Mouse (Mus musculus) mouse trophoblast stem cell (cell line): ENCODE results near the gene Hcn2.
"Not testable (repeated sequence)": the region's sequence is repeated elsewhere in the genome, so short reads cannot be mapped to it uniquely, and the experiment has no call there.

Experiments
- in situ Hi-C, 2 experiments: fragments of 300-500 bp; cut with MseI, MboI; formaldehyde crosslinking; loops; 2 replicates in 1 of 2; 3 replicates in 1 of 2; pipeline ENCODE4 v1.15.1; 2025

Hcn2 gene

DNA sequence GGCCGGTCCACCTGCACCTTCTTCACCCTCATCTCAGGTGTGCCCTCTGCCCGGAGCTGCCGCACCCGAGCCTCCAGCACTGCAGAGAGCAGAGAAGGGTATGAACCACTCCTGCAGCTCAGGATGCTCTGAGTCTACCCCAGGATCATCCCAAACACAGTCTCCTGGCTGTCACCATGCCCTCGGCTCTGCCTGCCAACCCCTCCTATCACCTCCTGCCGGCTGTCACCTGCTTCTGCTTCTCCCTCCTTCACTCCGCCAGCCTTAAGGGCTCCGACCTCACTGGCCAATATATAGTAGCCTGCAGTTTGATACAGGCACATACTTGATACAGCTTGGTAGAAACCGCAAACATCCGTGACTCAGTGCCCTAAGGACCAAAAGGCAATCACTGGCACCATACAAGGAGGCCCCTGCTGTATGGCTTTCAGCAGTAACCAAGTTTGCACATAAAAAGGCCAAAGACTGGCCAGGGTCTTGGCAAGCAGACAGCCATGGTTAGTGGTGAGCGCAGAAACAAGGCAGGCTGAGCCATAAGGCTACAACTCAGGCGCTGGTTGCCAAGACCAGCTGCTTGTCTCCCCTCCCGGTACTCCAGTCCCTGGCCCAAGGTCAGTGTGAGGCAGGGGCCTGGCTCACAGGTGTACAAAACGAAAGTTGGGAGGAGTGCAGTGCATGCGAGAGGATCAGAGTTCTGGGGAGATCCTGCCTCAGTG lies 27.4 kb downstream of the Hcn2 start:
- in situ Hi-C loops: no loop called here

DNA sequence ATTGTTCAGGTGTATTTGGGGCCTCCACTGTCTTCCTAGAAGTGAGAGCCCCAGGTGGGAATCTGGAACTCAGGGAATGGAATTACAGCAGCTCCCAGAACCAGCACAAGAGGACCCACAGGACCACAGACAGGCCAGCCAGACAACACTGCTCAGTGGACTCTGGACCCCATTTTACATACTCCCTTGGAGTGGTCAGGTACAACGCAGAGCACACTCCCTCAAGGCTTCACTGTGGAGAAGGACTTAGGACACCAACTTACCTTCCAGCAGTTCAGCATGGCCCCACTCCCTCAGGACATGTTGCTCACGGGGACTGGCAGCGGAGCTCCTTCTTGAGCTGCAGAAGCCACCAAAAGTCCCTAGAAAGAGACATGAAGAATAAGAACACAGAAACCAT lies 29.0 kb downstream of the Hcn2 start:
- in situ Hi-C loops: no loop called here

GRCm38 (mm10) chr10:79745898-79746773 lies 29.7 kb downstream of the Hcn2 start, which contains the start of gene Polrmt:
Polrmt (minus strand) TSS chr10:79746581.
- in situ Hi-C loops: no loop called here

- in situ Hi-C loops: no loop called here
Observed at GRCm38 (mm10) chr10:79746774-79747151, 30.3 kb downstream of the Hcn2 start.

- in situ Hi-C loops: no loop called here
Observed at GRCm38 (mm10) chr10:79748496-79748895, 32.1 kb downstream of the Hcn2 start.

GRCm38 (mm10) chr10:79754856-79755516 lies 38.6 kb downstream of the Hcn2 start, which contains the start of gene Fgf22:
Fgf22 (plus strand) TSS chr10:79755076.
- in situ Hi-C loops: no loop called here

DNA sequence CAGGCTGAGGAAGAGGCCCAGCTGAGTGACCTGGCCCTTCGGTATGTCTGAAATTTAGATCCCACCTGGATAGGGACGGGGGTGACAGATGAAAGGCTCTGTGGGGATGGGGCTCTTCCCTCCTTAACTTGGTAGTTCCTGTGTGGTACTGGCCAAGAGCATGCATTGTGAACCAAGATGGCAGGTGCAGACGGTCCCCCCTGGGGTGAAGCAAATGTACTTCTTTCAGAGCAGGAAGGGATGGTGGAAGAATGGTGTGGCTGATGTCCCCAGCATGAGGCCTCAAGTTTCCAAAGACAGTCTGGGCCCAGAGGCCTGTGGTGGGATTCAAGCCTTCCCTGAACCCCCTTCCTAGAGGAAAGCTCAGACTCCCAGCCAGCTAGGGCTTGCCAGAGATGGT lies 39.4 kb downstream of the Hcn2 start:
- in situ Hi-C loops: no loop called here

GRCm38 (mm10) chr10:79756660-79757059 lies 40.2 kb downstream of the Hcn2 start:
- in situ Hi-C loops: no loop called here

DNA sequence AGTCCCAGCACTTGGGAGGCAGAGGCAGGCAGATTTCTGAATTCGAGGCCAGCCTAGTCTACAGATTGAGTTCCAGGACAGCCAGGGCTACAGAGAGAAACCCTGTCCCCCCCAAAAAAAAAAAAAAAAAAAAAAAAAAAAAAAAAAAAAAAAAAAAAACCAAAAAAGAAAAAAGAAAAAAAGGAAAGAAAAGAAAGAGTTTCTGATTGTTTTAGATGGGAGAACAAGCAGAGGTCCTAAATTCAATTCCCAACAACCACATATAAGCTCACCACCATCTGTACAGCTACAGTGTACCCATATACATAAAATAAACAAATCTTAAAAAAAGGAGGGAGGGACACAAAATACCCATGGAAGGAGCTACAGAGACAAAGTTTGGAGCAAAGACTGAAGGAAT lies 43.2 kb downstream of the Hcn2 start:
- in situ Hi-C loops: not testable (repeated sequence)

- in situ Hi-C loops: no loop called here
Observed at GRCm38 (mm10) chr10:79760603-79761143, 44.2 kb downstream of the Hcn2 start.

- in situ Hi-C loops: no loop called here
Observed at GRCm38 (mm10) chr10:79762875-79763274, 46.4 kb downstream of the Hcn2 start.

GRCm38 (mm10) chr10:79764234-79764633 lies 47.8 kb downstream of the Hcn2 start:
- in situ Hi-C loops: no loop called here

GRCm38 (mm10) chr10:79765228-79765745 lies 48.9 kb downstream of the Hcn2 start:
- in situ Hi-C loops: no loop called here

DNA sequence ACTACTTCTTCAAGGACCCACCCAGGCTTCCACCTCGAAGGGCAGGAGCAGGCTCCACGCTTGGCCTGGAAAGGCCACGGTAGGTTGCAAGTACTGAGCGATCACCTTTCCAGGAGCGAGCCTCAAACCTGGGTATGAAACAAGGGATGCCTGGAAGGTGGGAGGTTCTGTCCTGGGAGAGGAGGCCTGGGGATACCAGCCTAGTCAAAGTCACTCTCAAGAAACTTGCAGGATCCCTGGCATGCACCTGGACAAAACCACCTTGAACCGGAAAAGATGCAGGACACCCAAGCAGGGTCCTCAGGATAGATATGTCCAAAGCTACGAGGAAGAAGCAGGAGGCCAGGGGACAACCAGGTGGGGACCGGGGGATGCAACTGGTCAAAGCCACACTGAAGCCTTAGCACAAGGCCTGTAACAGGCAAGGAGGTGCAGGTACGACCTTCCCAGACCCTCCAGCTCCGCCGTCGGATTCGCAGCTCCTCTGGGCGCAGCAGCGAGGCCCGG lies 49.6 kb downstream of the Hcn2 start:
- in situ Hi-C loops: no loop called here

GRCm38 (mm10) chr10:79766508-79767325 lies 50.3 kb downstream of the Hcn2 start, which contains the start of gene Rnf126:
Rnf126 (minus strand) TSS chr10:79766952.
- in situ Hi-C loops: no loop called here

- in situ Hi-C loops: no loop called here
Observed at GRCm38 (mm10) chr10:79767372-79768244, 51.2 kb downstream of the Hcn2 start.

DNA sequence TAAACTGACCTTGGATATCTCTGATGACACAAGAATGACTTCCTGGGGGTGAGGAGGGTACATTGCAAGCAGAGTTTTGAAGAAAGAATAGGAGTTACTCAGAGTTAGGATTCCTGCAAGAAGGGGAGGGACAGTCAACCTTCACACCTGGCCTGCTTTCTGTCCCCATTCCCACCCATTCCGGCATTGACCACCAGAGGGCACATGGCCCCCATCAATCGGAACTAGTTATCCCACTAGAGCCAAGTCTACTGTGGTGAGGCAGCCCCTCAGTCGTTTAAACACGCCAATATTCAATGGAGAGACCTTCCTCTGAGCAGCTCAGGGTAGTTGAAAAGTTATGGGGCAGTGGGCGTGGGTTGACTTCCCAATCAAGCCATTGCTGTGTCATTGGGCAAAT lies 52.0 kb downstream of the Hcn2 start:
- in situ Hi-C loops: no loop called here

DNA sequence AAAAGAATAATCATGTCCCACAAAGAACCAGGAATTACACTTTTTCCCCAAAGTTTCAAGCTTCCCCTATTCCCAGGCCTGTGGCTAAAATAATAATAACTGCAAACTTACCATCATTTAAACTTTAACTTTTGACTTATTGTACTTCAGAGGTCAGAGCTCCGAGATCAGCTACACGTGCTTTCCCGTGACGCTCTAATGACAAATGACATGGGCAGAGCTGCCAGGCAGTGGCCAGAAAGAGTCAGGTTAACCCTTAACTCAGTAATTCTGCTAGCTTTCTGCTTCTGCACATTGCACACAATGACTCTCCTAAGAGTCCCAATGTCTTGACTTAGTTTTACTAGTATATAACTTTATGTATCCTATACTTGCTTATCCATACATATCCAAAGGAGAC lies 52.9 kb downstream of the Hcn2 start:
- in situ Hi-C loops: no loop called here

DNA sequence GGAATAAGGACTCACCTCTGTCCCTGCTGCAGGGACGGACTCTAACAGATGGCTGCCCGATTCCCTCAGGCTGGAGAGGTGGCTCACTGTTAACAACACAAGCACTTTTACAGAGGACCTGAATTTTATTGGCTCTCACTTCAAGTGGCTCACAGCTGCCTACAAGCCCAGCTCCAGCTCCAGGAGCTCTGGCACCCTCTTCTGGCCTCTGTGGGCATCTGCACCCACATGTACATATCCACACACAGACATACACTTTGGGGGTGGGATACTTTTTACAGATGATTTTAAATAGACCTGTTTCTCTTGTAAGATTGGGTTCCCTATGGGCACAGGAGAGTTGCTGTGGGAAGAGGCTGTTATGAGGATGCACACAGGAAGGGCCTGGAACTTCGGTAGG lies 55.9 kb downstream of the Hcn2 start:
- in situ Hi-C loops: no loop called here

DNA sequence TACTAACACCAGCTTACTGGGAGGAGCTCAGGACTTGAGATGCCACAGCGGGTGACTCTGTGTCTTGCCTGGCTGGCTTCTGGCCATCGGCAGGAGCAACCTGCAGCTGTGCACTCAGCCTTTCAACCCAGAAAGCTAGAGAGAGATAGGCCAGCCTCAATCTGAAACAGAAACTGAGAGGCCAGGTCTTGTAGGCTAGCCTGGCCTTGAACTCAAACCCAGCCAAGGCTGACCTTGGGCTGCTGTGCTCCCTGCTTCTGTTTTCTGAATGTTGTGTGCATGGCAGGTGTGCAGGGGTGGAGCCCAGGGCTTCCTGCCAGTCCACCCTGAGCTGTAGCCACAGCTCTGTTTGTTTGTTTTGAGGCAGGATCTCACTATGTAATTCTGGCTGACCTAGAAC lies 56.8 kb downstream of the Hcn2 start:
- in situ Hi-C loops: no loop called here
